Mouse (Mus musculus): ENCODE measurements around the gene Scube1. TPM values are rescaled to one million over a fixed set of nuclear protein-coding genes. Genes with fewer than 3 reads are reported as not detected.

The Scube1 gene
- total RNA-seq, 1 experiment from 2014 or later: 4.8 TPM

DNA sequence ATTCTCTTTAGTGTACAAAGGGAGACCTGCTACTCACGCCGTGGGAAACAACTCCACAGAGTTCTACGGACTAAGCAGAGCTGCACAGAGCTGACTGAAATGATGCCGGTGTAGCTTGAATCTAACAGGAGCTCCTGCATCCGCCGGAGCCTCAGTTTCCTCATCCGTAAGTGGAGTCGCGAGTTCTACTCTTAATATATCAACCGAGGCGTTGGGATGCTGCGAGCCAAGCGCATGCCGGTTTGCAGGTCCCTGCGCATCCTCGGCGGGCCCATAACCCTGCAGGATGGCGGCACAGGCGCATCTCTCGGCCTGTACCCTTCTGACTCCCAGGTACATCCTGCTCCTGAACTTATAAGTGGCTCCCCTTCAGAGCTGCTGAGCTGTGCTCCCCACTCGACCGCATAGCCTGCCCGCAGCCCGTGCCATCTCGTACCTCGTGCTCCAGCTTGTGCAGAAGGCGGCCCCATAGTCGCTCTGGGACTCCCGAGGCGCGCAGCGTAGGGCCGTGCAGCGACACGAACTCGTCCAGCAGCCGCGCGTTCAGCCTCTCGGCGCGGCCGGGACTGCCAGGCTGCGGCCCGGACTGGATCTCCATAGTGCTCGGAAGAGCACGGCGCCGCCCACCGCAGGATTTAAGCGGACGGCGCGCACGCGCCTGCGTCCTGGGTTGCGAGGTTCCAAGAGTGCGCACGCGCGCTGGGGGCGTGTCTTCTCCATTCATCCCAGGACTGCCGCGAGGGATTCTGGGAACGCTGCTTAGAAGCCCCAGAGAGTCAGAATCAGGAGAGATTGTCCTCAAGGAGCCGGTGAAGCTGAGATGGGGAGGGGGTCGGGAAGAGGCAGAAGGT is 130.1 kb downstream of the Scube1 start, which contains the start of gene Ttll12:
Ttll12 (minus strand) TSS at position 645 of the 851 bp plus-strand sequence.
- DNase-seq: peak; percentile 97

DNA sequence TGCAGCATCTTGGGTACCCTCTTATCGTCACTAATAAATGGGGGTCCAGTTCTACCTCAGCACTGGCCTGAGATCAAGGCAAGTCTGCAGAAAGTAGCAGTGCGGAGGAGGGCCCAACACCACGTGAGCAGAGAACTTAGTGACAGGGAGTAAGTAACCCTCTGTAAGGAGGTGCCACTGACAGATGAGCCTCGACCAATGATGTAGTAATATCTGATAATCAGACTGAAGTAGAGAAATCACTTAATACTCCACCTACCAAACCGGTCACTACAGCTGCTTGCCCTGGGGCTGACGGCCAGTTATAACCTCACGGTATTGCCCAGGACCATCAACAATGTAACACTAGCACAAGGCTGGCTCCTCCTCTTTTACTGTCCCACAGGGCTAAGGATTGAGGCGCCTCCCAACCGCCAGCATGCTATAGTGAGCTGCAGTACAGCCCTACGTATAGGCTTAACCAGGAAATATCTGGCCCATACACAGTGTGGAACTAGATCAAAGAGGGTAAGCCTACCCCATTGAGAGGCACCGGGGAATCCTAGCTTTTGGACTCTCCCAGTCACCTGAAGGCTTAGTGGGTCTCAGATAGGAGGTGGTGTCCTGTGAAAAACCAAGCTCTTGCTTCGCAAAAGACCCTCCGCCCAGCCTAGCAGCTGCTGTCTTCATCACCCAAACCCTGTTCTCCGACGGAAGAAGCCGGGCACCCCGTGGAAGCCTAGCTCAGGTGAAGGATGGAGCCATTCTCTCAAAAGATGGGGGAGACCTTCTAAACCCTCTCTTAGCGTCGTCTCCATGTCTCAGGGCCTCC is 130.9 kb downstream of the Scube1 start:
- no peak for DNase-seq

DNA sequence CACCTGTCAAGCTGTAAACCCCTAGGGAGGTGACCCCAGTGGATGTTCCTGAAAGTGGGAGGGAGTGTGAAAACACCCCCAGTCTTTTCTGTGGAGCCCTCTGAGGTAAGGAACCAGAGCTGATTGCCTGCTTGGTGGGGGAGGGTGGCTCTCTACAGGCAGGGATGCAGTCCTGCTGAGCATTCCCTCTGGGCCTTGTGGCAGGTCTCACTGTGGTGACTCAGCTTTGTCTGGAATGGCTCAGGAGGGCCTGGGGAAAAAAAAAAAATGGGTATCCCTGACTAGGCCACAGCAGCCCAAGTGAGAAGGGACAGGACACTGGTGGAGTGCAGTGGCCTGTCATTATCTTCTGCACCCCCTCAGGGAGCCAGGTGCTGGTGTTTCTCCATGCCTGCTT is 131.6 kb downstream of the Scube1 start:
- DNase-seq: peak; percentile 47

DNA sequence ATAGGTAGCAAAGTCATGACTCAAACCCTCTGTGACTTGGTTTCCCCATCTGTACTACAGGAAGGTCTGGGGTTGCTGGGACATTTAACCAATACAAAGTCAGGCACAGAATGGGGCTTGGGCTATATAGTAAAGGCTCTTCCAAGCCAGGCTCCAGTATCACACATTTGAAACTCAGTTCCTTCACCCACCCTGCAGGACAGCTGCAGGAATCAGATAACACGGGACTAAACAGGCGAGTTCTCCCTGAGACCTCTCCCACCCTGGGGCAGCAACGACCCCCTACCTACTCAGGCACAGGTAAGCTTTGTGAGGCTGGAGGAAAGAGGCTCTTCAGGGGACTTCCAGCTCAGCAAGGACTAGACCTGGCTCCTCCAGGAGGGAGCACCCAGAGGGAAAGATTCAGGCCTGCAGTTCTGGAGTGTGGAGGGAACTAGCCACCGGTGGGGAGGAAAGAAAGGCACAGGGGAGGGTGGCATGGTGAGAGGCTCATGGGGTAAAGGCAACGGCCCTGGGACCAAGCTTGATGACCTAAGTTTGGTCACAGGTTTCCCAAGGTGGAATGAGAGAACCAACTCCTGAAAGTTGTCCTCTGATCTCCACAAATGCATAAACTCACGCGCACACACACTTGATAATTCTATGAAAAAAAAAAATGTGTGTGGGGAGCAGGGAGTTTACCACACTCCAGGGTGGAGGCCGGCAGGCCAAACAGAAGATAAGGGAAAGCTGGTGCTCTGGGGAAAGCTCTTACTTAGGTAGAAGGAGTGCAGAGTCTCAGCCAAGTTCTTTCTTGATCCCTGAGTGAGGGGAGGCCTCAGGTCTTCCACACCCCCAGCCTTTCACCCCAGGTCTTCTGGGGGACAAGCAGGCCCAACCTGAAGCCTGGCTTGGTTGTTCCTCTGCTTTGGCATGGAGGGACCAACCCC is 132.3 kb downstream of the Scube1 start:
- no peak for DNase-seq

DNA sequence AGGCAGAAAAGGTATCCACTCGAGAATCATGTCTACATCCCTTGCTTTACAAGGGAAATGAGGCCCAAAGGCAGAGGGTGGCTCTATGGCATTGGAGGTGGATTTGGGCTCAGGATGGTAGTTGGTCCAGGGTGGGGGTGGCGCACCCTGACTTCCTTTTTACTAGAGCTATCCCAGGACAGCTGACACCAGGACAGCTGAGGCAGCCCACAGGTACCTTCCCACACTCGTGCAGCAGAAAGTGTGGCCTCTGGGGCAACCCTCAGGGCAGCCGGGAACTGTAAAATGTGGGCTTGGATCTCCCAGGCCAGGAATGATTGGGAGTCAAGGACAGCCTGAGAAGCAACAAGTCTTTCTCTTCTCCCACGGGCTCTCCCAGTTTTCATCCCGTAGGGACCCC is 133.1 kb downstream of the Scube1 start:
- no peak for DNase-seq

DNA sequence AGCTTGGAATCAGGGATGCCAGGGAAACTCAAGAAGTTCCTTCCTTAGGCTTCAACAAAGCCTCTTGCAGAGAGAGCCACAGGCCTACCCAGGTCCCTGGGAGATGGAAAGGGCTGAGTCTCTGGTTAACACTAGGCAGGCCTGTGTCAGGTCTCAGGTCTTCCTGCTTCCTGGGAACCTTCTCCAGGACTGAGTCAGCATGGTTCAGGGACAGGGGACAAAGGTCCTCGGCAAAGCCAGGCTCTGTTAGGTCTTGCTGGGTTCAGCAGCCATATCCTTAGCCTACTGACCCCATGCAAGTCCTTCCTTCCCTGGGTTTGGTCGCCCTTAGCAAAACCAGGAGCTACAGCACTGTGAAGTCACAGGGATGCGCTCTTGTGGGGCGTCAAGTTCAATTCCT is 134.0 kb downstream of the Scube1 start:
- DNase-seq: no peak

DNA sequence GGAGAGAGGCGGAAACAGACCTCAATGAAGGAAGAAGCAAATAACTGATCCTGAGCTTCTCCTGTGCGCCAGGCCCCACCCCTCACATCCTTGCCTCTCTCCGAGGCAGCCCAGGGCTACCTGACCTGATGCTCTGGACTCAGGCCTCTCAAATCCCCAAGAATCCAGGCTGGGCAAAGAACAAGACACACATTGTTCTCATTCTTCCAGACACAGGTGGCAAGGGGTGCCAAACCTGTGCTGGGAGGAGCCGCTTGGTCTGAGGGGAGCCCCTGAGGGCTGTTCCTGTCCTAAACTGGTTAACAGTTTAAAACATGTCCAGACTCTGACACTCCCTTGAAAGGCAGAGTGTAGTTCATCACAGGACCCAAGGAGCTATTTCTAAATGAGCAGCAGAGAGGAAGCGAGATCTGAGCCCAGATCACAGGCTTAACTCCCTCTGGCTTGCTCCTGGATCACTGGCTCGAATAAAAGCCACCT is 140.0 kb downstream of the Scube1 start:
- no peak for DNase-seq

DNA sequence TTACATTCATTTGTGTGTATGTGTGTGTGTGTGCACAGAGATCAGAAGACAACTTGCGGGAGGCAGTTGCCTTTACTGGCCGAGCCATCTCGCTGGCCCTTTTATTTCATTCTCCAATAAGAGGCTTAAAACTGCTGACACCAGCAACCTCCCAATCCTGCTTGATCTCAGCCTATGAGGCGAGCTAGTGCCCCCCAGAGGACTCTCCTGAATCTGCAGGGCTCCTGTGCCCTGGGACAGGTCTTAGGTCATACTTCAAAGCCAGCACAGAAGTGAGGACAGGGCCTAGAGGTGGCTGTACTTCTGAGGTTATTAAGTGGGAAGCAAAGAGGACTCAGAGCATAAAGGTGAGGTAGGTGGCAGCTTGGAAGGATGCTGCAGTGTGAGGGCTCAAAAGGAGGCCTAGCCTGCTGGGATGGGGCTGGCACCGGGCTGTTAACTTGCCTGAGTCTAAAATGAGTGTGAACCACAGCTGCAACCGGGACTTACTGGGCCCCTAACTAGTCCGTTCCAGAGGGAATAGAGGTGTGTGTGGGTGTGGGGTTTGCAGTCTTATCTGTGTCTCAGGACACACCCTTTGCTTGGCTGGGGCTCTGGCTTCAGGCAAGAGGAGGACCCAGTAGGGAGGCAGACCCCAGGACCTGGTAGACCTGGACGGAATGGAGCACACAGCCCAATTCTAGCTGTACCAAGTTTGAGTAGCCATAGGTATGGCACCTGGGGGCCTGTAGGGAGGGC is 141.2 kb downstream of the Scube1 start:
- DNase-seq: peak; percentile 69

DNA sequence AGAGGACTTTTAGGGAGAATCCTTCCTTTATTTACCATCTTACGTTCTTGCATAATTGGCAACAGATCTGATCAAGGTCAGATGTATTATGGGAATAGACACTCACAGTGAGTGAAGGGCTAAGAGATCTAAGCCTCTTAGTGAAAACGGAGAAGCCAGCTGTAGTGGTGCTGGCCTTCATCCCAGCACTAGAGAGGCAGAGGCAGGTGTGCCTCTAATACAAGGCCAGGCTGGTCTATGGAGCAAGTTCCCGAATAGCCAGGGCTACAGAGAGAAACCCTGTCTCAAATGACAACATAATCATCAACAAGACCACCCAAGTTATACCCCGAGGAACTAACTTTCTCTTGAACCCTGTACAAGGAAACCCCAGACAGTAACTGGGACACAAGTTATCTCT is 141.9 kb downstream of the Scube1 start:
- no peak for DNase-seq

DNA sequence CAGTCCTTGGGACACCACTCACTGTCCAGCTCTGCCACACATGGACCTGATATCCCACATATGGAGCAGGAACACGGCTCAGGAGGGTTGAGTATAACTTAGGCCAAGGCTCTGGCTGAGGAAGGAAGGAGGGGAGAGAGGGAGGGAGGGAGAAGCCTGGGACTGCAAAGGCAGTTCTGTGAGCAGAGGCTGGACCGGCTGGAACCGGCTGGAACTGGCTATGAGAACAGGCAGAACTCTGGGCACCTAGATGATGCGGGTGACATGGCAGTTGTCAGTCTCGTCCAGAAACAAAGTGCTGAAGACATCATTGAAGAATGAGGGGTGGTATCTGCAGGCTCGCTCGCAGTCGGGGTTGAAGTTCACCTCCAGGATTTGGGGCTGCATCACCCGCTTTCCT is 148.2 kb downstream of the Scube1 start:
- DNase-seq: no peak

DNA sequence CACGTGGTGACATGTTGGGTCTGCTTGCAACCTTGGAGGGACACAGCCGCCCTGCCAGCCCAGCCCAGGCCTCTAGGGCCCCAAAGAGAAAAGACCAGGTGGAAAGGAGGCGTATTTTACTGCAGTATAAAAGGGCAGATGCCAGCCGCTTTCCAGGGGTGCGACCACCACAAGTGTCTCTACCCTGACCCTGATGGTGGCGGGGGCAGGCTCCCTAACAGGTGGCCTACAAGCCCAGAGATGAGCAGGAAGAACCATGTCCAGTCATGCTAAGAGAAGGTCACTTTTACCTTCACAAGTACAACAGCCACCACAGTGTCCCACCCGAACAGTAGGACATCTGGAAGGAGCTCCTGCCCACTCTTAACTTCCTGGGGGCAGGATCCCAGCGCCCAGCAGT is 149.3 kb downstream of the Scube1 start:
- DNase-seq: no peak

DNA sequence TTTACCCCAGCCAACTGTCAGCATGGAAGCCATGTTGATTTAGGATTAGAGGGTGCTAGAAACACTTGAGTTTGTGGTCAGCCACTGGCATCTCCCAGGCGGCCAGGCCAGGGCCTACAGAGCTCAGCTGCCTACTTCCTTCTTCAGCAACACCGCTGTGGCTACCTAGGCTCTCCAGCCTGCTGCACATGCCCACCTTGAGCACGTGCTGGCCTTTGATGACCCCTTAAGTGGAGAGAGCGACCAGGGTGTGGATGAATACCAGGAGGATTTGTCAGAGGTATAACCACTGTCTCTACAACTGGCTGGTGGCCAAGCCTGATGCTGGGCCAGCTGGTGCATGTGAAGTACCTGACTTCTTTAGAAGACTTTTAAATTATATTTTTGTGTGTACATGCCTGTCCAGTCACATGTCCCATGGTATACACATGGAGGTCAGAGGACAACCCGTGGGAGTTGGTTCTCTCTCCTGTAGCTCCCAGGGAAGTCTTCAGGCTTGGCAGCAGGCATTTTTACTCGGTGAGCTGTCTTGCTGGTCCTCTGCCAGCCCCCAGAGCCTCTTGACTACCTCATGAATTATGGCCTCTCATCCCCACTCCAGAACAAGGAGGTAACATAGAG is 150.0 kb downstream of the Scube1 start:
- peak; percentile 76 for DNase-seq

DNA sequence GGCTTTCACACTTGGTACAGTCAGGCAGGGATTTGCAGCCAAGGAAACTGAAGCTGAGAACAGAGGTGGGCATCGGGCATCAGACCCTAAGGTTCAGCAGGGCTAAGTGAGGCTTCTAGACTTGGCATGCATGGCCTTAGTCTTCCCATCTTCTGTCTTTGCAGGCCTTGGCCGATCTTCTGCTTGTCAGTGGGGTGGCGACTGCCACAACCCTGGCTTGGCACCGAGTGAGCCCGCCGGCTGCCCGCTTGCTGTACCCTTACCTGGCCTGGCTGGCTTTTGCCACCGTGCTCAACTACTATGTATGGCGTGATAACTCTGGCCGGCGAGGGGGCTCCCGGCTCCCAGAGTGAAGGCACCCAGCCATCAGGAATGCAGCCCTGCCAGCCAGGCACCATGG is 151.2 kb downstream of the Scube1 start:
- no peak for DNase-seq

DNA sequence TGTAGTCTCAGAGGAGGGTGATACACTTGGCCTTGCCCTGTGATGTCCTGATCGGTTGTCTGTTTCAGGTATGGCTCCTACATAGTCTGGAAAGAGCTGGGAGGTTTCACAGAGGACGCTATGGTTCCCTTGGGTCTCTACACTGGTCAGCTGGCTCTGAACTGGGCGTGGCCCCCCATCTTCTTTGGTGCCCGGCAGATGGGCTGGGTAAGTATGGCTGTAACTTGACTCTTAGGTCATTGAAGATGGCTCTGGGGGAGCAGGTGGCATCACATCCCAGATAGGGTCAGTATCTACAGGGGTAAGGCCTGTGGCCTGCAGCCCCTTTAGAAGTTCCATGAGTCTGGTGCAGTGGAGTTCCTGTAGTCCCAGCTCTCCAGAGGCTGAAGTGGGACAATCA is 152.7 kb downstream of the Scube1 start:
- no peak for DNase-seq

DNA sequence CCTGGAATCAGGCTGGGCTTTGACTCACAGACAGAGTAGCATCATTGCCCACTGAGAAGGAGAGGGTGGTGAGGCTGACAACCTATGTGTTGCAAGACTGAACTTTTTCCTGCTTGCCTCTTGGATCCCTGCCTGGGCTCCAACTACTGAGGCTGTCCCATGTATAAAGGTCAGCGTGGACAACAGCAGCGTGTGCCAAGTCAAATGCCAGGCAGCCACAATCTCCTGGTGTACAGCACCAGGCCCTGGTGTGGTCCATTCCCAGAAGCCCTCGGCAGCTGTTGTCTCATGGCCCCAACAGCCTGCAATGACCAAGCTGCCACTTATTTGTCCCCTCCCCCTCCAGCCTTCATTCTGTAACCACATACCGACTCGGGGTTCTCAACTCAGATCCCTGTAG is 153.2 kb downstream of the Scube1 start:
- peak; percentile 56 for DNase-seq

DNA sequence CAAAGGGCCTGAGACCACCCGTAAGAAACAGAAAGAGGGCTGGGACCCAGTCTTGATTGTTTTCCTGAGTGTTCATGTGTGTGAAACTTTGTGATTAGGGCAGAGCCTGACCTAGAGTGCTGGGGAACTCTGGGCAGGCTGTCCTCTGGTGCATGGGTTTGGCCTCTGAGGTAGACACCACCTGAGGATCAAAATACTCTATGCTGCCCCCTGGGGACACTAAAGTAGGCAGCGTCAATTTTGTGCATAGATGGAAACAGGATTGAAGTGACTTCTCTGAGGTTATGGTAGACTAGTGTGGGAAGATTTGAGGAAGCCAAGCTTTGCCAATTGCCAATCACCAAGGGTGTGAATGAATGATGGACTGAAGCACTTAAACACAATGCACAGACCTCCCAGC is 154.2 kb downstream of the Scube1 start:
- DNase-seq: no peak

DNA sequence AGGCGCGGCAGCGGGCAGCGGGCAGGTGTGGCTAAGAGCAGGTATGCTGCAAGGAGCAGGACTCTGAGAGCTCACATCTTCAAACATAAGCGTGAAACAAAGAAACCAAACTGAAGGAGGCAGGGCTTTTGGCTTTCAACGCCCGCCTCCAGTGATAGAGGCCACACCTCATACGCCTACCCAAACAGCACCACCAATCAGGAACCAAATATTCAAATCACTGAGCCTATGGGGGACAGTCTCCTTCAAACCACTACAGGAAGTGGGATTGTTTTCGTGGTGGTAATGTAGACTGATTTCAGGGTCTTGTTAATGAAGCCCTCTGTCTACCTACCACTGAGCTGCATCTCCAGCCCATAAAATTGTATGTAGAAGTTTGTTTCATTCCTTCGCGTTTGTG is 155.1 kb downstream of the Scube1 start:
- DNase-seq: no peak

DNA sequence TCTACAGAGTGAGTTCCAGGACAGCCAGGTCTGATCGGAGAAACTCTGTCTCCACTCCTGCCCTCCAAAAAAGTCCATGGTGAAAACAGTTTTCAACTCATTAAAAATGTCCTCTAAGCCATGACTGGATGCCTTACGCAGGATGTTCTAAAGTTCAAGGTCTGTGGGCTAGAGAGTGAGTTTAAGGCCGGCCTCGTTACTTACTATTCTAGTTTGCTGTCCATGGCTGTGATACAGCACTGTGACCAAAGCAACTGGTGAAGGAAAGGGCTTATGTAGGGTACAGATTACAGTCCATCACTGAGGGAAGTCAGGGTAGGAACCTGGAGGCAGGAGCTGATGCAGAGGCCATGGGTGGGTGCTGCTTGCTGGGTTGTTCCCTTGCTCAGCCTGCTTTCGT is 156.3 kb downstream of the Scube1 start:
- no peak for DNase-seq

DNA sequence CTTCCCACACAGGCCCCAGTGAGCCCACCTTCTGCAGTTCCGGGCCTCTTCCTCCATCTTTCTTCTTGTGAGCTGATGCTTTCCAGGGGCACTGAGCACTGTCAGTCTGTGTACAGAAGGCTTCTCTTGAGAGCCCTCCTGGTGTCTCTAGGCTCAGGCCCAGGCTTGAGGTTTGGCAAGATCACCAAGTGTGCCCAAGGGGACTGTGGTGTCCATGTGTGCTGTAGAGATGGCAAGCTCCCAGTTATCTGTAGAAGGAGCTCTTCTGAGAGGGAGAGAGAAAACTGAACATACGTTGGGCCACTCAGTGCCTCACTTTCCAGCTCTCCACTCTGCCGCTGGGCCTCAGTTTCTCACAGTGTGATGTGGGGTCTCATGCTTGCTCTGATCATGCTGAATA is 157.1 kb downstream of the Scube1 start:
- DNase-seq: no peak

DNA sequence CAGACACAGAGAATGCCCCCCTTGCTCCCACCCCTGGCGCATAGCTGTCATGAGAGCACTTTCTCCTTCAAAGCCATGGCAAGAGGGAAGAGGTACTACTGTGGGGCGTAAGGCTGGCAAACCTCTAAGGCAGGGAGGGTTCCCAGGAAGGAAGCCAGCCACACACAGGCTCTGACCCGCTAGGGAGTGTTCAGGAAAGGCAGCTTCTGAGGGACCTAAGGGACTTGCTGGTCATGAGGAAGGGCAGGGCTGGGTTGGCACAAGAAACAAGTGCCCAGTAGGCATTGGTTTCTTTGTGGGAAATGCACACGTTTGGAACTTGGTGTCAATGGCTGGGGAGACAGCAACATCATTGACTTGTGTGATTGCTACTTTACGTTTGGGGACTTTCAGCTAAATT is 158.8 kb downstream of the Scube1 start:
- DNase-seq: no peak

DNA sequence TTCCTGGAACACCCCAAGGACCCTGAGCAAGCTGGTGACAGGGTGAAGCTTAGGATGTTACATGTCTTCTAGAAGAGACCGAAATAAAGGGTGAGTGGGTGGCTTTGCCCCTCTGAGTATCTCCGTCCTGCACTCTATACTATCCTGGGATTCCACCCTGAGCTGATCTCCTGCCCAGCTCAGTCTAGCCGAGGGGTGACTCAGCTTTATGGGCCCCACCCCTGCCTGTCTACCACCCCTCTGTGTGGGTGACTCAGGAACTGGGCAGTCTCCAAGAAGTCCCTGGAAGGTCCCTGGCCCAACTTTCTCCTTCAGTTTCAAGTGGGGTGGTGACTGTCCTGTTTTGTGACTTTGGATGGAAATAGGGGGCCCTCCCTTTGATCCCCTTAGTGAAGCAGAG is 159.4 kb downstream of the Scube1 start:
- peak; percentile 82 for DNase-seq

Data from adrenal gland, postnatal 25 days (tissue).